Mouse (Mus musculus) cerebellum, adult 11 months (tissue): ENCODE measurements around the gene Trex1.

Source experiments
- DNase-seq: peaks from one replicate; pipeline ENCODE4 v3.0.0; 2022

The Trex1 gene

GRCm38 (mm10) chr9:109084922-109085321 lies 25.4 kb upstream of the Trex1 start:
- no peak for DNase-seq

GRCm38 (mm10) chr9:109082124-109082800 lies 22.7 kb upstream of the Trex1 start, which contains the start of the genes Ccdc51 and Tma7:
Ccdc51 (plus strand) TSS chr9:109082493.
Tma7 (minus strand) TSS chr9:109082587.
- DNase-seq, result peak; percentile 78

- no peak for DNase-seq
Measured at GRCm38 (mm10) chr9:109081749-109082123, 22.2 kb upstream of the Trex1 start.

- DNase-seq, result no peak
Measured at GRCm38 (mm10) chr9:109080516-109080915, 21.0 kb upstream of the Trex1 start.

GRCm38 (mm10) chr9:109073661-109074573 lies 14.4 kb upstream of the Trex1 start, which contains the start of gene Atrip:
Atrip (minus strand) TSS chr9:109074124.
- peak; percentile 87 for DNase-seq

- DNase-seq, result no peak
Measured at GRCm38 (mm10) chr9:109068095-109068735, 8.7 kb upstream of the Trex1 start.

GRCm38 (mm10) chr9:109060898-109061295 lies 1.4 kb upstream of the Trex1 start:
- DNase-seq, result no peak

GRCm38 (mm10) chr9:109060184-109060897 lies 807 bp upstream of the Trex1 start:
- DNase-seq, result no peak

- DNase-seq, result no peak
Measured at GRCm38 (mm10) chr9:109058006-109058765, 1.3 kb downstream of the Trex1 start.

- no peak for DNase-seq
Measured at GRCm38 (mm10) chr9:109057543-109057942, 2.0 kb downstream of the Trex1 start.

- no peak for DNase-seq
Measured at GRCm38 (mm10) chr9:109056916-109057315, 2.6 kb downstream of the Trex1 start.

GRCm38 (mm10) chr9:109056081-109056690 lies 3.3 kb downstream of the Trex1 start:
- DNase-seq, result no peak

GRCm38 (mm10) chr9:109055271-109056030 lies 4.1 kb downstream of the Trex1 start:
- DNase-seq, result no peak

- DNase-seq, result no peak
Measured at GRCm38 (mm10) chr9:109054712-109055111, 4.8 kb downstream of the Trex1 start.

GRCm38 (mm10) chr9:109053851-109054250 lies 5.7 kb downstream of the Trex1 start:
- DNase-seq, result no peak

GRCm38 (mm10) chr9:109053366-109053765 lies 6.2 kb downstream of the Trex1 start:
- DNase-seq, result no peak

- no peak for DNase-seq
Measured at GRCm38 (mm10) chr9:109052490-109053260, 6.9 kb downstream of the Trex1 start.

- DNase-seq, result no peak
Measured at GRCm38 (mm10) chr9:109051651-109052489, 7.7 kb downstream of the Trex1 start.

GRCm38 (mm10) chr9:109051011-109051501 lies 8.5 kb downstream of the Trex1 start:
- no peak for DNase-seq
